Mouse (Mus musculus) olfactory bulb, adult 2 months (tissue): ENCODE data around the gene Ivl. TPM values are rescaled to one million over a fixed set of nuclear protein-coding genes. Genes with fewer than 3 reads are reported as not detected.

ENCODE experiments used
- H3K27ac ChIP-seq: fragments of 200-500 bp; 2 replicates; pipeline ENCODE4 v1.5.1; 2012; ENCODE audit warnings: low read depth, low read length; ENCODE audit not compliant: insufficient read depth
- H3K4me1 ChIP-seq: fragments of 200-500 bp; 2 replicates; pipeline ENCODE4 v1.6.1; 2012; ENCODE audit warnings: low read length; ENCODE audit not compliant: control insufficient read depth, insufficient read depth
- H3K4me3 ChIP-seq: fragments of 200-500 bp; 2 replicates; pipeline ENCODE4 v1.5.1; 2012; ENCODE audit warnings: mild to moderate bottlenecking, low read depth, low read length, moderate library complexity; ENCODE audit not compliant: insufficient read depth
- CTCF ChIP-seq: fragments of 200-500 bp; IDR thresholded peaks from 2 replicates; pipeline ENCODE4 v1.5.1; 2012; ENCODE audit warnings: low read depth, mild to moderate bottlenecking, low read length, moderate library complexity; ENCODE audit not compliant: insufficient read depth
- POLR2A ChIP-seq: fragments of 200-500 bp; IDR thresholded peaks from 2 replicates; pipeline ENCODE4 v1.6.1; 2012; ENCODE audit warnings: mild to moderate bottlenecking, low read depth, low read length, moderate library complexity; ENCODE audit not compliant: insufficient read depth
- WGBS: fragments of 180-500 bp; shearing (Covaris S2); methylation state at CpG from one replicate; pipeline ENCODE4 v1.1.7; 2018; 5-methylcytosine and 5-hydroxymethylcytosine counted together
- polyA plus RNA-seq: library from polyadenylated mRNA; stranded (reverse); fragments of >200 nt; gene quantifications from 2 replicates; pipeline ENCODE4 v1.2.4, GENCODE M21; 2012; ENCODE audit warnings: low replicate concordance; ENCODE audit not compliant: missing spikeins, insufficient read depth, insufficient read length

Ivl gene
- not detected in 2 replicates for polyA plus RNA-seq

DNA sequence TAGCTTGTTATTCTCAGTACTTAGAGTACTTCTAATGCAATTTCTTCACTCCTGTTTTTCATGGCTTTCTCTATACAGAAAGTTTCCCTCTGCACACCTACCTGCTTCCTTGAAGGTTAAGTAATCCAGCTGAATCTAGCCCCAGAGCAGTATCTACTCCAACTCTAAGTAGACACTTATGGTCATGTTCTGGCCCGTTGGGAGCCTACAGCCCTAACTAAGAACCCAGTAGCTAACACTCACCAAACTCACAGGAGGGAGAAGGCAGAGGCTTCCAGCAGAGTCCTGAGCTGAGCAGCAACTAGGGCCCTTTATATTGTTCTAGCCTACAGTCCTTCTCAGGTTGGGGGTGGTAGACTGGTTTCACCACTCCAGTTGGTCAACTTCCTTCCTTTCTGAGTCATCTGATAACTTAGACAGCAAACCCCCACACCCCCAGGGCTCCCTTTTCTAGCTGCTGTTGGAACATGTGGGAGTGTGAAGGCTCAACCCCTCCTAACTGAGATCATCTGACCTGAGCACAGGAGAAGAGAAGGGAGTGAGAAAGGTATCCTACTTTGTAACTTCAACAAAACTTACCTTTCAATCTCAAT lies at the start of gene Ivl:
Gene Ivl (minus strand): TSS at position 287 of the 593 bp plus-strand sequence.
- Histone ChIP-seq H3K4me3 (no peak within 1 kb of the TSS), H3K4me1 (no peaks in the 10 kb centered on the region), H3K27ac (no peak within 1 kb of the TSS)
- TF ChIP-seq POLR2A (no peak), CTCF (no peak)
- WGBS, result 96% methylated on average over 1 of the region's 1 CpGs

- WGBS, result 76% methylated on average over 2 of the region's 2 CpGs
- Histone ChIP-seq H3K4me1 (no peaks in the 10 kb centered on the region), H3K4me3 (no peak within 1 kb of the TSS), H3K27ac (no peak within 1 kb of the TSS)
- TF ChIP-seq POLR2A, result no peak
- no peak for TF ChIP-seq CTCF
Observed at GRCm38 (mm10) chr3:92621560-92621959, 48.0 kb upstream of the Ivl start, which contains the start of gene Lce6a. Lce6a (minus strand) TSS chr3:92621660.

DNA sequence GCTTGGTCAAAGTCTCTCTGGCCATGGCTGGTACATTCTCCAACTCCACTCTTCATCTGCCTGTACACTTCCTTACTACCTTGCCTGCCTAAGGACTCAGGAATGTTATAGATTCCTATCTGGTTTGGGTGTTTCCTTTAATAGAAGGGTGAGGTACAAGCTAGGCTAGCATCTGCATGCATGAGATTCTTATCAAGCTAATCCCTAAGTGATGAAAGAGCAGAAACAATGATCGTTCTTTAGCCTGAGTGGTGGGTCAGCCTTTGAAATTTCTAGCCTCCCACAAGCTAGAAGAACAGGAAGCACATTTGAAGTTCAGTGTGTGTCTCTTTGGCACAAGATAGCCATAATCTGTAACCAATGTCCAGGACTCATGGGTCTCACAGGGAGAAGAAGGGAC lies 36.3 kb upstream of the Ivl start:
- TF ChIP-seq CTCF (no peak), POLR2A (no peak)
- Histone ChIP-seq H3K4me1 (no peaks in the 10 kb centered on the region), H3K27ac (no peak overlapping the region), H3K4me3 (no peak overlapping the region)
- 72% methylated on average over 1 of the region's 1 CpGs for WGBS

GRCm38 (mm10) chr3:92607392-92607791 lies 33.9 kb upstream of the Ivl start, which contains the start of gene 2210017I01Rik:
2210017I01Rik (minus strand) TSS chr3:92607492.
- Histone ChIP-seq H3K4me3 (no peak within 1 kb of the TSS), H3K4me1 (no peaks in the 10 kb centered on the region), H3K27ac (no peak within 1 kb of the TSS)
- no peak for TF ChIP-seq POLR2A

DNA sequence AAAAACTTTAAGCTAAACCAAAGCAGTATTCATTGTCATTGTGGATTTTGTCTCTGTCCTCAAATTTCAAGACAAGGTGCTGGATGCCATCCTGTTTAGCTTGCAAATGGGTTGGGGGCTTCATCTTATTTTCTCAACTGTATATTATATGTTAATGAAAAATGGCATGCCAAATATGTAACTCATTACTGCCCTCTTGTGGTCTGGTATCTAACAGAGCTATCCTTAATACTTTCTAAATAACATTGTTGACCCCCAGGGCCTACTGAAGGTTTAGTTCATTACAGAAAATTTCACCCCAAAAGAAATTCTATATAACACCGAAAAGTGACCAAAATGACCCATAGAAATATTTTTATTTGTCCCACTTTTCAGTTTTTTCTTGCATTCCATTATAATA lies 28.6 kb upstream of the Ivl start:
- H3K4me1 ChIP-seq, result no peaks in the 10 kb centered on the region
- TF ChIP-seq POLR2A (no peak), CTCF (no peak)
- no peak overlapping the region for H3K27ac ChIP-seq
- 51% methylated on average over 1 of the region's 1 CpGs for WGBS
- no peak overlapping the region for H3K4me3 ChIP-seq

- 44% methylated on average over 1 of the region's 1 CpGs for WGBS
- TF ChIP-seq POLR2A, result no peak
- no peak for TF ChIP-seq CTCF
- Histone ChIP-seq H3K4me3 (no peak overlapping the region), H3K27ac (no peak overlapping the region), H3K4me1 (no peaks in the 10 kb centered on the region)
Observed at GRCm38 (mm10) chr3:92600456-92600855, 26.9 kb upstream of the Ivl start.

- no peaks in the 10 kb centered on the region for H3K4me1 ChIP-seq
- no peak for TF ChIP-seq POLR2A
- no peak for TF ChIP-seq CTCF
- no peak overlapping the region for H3K4me3 ChIP-seq
- no peak overlapping the region for H3K27ac ChIP-seq
Observed at GRCm38 (mm10) chr3:92599973-92600372, 26.4 kb upstream of the Ivl start.

- Histone ChIP-seq H3K27ac (no peak overlapping the region), H3K4me1 (no peaks in the 10 kb centered on the region), H3K4me3 (no peak overlapping the region)
- WGBS, result 93% methylated on average over 2 of the region's 2 CpGs
- TF ChIP-seq CTCF (no peak), POLR2A (no peak)
Observed at GRCm38 (mm10) chr3:92598429-92598828, 24.9 kb upstream of the Ivl start.

DNA sequence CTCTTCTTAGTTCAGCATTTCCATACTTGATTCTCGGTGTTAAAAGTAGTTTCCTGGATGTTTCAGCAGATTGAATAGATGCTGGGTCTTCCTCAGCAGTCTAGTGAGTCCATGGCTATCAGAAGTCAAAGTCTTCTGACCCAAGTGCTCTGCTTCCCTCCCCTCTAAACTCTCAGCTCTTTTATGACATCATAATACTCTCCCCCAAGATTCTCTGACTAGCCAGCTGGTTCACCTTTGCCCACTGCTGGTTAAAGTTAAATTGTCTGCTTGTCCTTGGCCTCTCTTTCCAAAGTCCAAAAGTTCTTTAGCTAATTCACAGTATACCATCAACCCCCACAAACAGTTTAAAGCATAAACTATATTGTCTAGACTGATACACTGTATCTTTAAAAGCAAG lies 15.3 kb upstream of the Ivl start, which contains the start of gene Smcp:
Gene Smcp (minus strand): TSS at position 140 of the 400 bp plus-strand sequence.
- WGBS, result 73% methylated on average over 1 of the region's 1 CpGs

More for the DNA sequence above, 15.3 kb upstream of the Ivl start, which contains the start of gene Smcp:
- H3K4me3 ChIP-seq, result no peak within 1 kb of the TSS
- H3K4me1 ChIP-seq, result no peaks in the 10 kb centered on the region
- TF ChIP-seq POLR2A (no peak), CTCF (no peak)
- no peak within 1 kb of the TSS for H3K27ac ChIP-seq
